Mouse (Mus musculus) layer of hippocampus, adult 18-20 months (tissue): ENCODE measurements around the gene Cox19. TPM values are rescaled to one million over a fixed set of nuclear protein-coding genes. Genes with fewer than 3 reads are reported as not detected.
"Not testable (repeated sequence)": the region's sequence is repeated elsewhere in the genome, so short reads cannot be mapped to it uniquely, and the experiment has no call there.

Experiments used
- DNase-seq, 2 experiments: peaks; one replicate each; pipeline ENCODE4 v3.0.0; 2022; ENCODE audit warnings: low spot score in 2 of 2
- total RNA-seq, 2 experiments: library from RNA; stranded (reverse); gene quantifications; 2 replicates each; pipeline ENCODE4 v1.2.3; 2021

Cox19 gene
- total RNA-seq, 2 experiments from 2014 or later, result 65.3 to 71.1 TPM

DNA sequence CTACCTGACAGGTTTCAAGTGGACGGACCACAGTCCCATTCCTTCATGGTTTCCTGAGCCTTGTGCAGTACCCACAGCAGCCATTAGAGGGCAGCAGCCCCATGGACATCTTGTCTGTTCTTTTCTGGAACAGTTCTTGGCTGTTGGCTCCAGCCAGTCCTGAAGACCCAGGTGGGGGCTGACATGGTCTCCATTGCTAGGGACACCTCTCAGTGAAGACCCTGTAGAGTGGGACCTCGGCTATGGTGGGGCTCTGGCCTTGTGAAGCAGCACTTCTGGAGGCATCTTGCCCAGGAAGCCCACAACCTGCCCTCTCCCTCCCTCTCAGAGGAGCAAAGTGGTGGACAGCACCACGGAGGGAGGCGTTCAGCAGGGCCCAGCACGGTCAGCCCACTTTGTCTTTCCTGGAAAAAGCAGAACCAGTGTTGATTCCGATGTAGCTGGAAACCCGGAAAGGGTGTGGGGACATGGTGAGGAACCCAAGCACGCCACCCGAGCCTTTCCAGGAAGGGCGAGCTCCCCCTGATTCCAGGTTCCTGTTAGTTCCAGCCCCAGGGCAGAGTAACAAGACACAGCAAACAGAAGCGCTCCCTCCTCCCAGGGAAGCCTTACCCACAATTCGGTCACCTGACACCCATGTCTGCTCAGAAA is 13.2 kb upstream of the Cox19 start:
- peak; percentile 76 to 95 for DNase-seq

DNA sequence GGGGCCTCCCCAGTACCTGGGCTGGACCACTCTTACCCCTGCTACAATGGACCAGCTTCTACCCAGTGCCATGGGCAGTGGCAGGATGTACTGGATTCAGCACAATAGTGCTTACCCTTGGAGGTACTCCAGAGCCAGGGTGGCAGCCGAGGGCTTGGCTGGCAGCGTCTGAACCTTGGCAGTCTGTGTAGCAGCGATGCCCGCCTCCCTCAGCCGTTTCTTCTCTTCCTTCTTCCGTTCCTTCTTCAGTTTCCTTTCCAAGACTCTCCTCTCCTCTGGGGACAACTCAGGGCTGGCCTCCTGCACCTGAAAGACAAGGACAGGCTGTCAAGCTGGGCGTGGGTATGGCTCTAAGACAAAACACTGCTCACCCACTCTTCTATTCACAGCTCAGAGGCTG is 12.6 kb upstream of the Cox19 start:
- DNase-seq, result no peak

DNA sequence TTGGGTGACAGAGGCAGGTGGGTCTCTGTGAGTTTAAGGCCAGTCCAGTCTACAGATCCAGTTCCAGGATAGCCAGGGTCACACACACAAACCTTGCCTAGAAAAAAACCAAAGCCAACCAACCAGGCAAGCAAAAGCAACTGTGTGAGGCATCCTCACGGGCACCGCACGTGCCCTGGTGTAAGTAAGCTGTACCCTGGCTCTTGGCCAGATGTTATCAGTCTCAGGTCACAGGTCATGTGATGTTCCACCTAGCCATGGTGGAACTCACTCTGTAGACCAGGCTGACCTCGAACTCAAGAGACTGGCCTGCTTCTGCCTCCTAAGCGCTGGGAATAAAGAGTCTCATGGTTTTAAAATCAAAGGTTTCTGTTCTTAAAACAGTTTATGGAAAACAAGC is 8.0 kb upstream of the Cox19 start:
- no peak for DNase-seq

DNA sequence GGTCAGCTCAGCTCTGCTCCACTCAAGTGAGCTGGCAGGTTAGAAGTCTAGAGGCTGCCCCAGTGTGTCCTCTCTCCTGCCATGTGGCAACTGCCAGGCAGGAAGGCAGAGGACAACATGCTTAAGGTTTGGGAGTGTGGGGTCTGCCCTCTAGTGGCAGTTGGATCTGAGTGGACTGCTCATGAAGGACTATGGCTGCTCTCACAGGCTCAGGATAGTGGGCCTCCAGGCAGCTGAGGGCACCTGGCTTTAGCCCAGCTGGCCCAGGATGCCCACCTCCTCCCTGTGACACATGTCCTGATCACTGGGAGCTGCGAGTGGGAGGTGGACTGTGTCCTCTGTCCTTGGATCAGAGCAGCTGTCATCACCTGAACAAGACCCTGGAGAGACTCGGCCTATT is 7.4 kb upstream of the Cox19 start:
- no peak for DNase-seq

DNA sequence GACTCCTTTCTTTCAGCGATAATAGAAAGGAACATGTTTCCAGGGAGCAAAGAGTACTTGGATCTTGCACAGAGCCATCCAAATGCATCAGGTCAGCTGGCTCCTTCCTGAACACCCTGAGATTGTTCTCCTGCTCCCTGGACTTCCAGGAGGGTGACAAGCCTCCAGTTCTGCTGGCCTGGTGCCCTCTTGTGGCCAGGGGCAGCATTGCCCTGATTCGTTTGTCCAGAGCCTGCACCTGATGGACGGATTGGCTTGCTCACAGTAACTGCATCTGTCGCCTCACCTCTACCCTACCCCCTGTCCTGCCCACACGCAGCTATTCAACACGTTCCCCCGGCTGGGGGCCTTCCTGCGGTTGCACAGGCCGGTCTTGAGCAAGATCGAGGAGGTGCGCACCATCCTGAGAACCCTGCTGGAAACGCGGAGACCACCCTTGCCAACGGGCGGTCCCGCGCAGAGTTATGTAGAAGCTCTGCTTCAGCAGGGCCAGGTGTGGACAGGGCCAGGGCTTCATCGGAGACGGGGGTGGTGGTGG is 4.1 kb upstream of the Cox19 start:
- peak; percentile 61 to 86 for DNase-seq

DNA sequence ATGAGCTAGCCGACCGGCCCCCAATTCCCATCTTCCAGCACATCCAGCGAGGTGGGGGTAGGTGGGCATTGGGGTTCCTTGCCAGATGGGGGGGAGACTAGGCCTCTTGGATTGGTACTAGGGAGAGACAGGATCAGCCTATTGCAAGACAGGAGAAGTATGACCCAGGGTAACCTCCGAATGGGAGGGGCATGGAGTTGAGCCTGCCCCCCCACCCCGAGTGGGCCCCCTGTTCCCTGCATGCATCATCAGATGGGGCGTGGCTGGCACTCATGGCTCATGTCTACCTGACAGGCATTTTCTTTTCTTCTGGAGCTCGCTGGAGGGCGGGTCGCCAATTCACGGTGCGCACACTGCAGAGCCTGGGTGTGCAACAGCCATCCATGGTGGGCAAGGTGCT is 2.7 kb upstream of the Cox19 start:
- no peak for DNase-seq

DNA sequence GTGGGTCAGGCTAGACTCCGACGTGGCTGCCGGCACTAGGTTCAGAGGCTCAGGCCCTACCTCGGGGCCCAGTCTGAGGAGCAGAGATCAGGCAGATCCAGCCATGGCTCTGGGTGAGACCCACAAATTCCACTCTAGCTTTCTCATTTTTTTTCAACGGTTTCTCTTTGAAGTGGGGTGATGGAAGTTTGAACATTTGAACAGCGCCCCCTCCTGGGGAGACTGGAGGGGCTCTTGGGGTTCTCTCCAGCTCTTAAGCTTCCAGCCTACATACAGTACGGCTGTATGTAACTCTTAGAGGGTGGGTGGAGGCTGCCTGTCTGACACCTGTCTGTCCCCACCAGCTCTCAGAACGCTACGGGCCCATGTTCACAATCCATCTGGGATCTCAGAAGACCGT is 2.3 kb upstream of the Cox19 start:
- DNase-seq, result no peak

DNA sequence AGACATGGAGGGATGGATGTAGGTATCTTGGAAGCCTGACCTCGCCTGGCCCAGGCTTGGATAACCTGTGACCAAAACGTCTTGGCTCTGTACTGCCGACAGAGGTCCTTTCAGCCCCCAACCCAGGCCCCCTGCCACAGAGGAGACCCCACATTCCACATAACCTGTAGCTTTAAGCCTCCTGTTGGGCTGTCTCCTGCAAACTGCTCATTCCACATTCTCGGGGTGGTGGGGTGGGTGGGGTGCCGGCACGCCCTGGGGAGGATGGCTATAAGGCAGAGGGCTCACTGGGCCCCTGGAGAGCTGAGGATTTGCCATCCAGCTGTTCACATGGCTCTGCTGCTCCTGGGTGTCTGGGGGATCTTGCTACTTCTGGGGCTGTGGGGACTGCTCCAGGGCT is 1.1 kb upstream of the Cox19 start, which contains the start of gene Cyp2w1:
TSS of gene Cyp2w1 (plus strand) at position 301 of the 400 bp plus-strand sequence.
- no peak for DNase-seq

DNA sequence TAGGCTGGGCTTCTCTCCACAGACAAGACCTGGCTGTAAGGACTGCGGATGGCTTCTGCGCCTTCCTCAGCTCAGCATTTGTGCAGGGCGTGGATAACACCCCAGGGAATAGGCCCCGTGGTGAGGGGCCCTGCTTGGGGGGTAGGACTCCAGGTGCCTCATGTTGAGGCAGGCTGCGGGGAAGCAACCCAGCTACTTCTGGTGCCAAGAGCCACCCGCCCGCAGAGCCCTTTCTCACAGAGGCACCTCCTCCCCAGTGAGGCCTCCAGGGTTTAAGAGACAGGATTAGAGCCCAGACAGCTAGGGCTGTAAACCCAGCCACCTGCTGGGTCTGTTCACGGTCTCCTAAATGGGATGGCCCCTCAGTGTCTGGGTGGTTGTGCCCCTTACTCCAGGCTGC is 410 bp upstream of the Cox19 start:
- no peak for DNase-seq

DNA sequence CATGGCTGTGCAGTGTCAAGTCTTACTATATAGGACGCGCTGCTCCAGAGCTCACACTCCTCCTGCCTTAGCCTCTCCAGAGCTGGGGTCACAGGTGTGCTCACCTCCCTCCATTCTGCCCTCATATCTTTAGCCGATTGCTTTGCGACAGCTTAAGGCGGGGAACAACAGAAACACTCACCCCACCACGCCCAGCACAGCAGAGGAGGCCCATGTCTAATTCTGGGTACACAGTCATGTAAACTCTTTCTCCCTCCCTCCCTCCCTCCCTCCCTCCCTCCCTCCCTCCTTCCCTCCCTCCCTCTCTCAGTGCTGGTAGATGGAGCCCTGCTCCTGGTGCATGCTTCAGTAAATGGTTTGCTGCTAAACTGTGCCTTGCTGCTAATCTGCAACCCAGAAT is 1.5 kb downstream of the Cox19 start:
- DNase-seq, result no peak

DNA sequence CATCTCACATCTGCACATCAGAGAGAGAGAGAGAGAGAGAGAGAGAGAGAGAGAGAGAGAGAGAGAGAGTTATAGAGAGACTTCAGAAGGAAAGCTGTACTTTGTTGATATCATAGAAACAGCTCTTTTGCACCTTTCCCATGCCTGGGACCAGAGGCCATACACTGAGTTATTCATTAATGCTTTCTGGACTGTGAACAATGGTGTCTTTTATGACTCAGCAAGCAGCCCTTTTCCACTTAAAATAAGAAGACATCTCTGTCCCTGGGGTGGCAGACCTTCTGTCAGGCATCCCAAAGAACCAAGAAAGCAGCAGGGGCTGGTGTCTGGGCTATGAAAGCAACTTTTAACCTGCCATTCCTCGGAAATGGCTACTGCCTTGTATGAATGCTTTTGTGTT is 4.0 kb downstream of the Cox19 start:
- DNase-seq, result no peak

DNA sequence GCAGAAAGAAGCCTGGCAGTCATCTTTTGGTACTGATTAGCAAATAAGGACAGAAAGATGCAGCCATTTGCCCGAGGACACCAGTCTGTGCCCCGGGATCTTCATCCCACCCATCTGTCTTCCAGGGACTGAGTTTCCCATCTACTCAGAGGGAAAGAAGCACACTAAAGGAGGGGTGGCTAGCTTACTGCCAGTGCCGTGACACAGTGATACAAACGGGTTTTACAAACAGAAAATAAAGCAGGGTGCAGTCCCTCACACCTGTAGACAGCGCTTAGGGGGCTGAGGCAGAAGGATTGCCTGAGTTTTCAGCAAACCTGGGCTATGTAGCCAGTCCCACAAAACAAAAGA is 5.9 kb downstream of the Cox19 start:
- DNase-seq, result no peak

DNA sequence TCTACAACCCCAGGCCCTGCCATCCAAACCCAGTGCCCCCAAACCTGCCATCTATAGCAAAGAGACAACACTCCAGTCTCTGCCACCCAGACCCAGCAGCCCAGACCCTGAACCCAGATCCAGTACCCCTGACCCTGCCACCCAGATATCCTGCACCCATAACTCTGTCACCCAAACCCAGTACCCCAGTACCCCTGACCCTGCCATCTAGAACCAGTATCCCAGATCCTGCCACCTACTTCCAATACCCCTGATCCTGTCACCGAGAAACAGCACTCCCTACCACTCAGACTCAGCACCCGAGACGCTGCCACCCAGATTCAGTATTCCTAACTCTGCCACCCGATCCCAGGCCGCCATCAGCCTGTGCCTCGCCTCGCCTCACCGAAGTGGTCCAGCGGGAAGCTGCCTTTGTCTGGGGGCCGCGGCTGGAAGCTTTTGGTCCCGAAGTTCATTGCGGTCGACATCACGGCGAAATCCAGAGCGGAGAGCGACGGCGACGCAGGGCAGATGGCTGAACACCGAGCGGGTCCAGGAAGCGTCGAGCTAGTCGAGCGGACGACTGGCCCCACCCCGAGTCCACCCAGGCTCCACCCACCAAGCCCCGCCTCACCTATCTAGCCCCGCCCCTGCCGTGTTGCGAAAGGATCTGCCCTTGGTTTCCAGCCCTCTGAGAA is 6.4 kb downstream of the Cox19 start:
- peak; percentile 92 to 95 for DNase-seq

DNA sequence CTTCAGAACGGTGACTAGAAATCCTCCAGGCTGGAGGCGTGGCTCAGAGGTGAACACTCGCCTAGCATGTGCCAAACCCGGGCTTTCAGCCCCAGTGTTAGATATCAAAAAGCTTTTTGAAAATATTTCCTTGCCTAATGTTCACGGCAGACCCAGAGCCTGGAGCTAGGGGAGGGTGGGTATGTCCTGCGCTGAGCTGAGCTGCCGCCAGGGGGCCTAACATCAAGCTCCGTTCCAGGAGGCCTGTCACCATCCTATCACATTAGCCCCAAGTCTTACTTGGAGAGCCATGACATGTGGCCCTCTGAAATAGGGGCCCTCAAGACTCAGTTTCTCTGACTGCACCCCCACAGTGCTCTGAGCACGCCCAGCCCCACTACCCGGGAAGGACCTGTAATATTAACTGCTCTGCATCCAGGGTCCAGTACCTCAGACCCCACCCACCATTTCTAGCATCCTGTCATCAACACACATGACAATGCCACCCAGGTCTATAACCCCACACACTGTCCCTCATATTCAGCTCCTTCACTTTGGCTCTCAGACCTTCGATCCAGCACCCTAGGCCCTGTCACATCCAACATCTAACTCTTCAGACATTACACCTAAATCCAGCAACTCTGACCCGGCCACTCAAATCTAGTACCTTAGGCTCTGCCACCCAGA is 7.1 kb downstream of the Cox19 start:
- peak; percentile 64 to 82 for DNase-seq

DNA sequence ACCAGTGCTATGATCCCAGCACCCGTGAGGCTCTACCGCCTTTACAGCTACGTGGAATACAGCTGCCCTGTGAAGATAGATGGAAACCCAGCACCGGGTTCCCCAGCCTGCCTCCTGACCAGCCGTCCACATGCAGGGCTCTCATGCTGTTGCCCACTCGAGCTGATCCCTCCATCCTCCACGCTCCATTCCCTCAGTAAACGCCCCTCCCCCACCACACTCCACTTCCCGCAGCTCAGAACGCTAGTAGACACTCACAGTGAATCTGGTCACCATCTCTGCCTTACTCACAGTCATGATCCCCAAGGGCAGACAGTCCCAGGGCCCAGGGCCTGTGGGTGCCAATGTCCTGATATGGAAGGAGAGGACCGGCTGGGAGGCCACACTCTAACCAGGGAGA is 12.3 kb downstream of the Cox19 start:
- no peak for DNase-seq

DNA sequence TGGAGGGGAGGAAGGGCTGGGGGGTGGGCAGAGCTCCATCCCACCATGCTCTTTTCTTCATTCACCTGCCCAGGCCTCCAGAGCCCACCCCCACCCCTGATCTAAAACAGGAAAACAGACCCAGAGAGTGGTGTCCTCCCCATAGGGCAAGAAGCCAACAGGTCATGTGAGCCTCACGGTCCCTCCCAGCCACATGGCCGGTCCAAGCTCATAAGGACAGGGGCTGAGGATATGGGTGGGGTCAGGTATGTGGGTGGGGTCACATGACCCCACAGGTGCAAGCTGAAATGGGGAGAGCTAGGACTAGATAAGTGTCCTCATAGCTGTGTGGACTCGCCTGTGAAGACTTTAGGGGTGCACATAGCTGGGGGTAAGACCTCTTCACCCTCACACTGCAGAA is 12.8 kb downstream of the Cox19 start:
- DNase-seq, result no peak

DNA sequence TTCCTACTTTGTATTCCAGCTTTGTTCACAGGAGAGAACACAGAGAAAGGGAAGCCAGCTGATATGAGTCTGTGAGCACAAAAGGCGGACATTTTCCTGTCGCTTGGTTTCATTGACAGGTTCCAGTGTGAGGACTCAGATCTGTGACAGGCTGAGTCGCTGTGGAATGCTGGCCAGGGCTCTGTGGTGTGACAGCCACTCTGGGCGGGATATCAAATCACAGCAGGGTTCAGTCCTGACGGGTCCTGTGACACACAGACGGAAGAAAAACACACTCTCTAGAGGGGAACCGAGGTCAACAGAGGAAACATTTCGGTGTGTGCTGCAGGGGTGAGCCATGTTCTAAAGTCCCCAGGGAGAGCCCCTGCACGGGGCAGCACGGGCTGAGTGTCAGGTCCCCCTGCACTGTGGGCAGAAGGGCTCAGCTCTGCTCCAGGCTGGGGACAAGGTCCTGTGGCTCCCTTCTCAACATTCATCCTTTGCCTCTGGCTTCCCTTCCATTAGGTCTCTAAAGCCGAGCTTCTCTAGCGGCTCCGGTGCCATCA is 13.3 kb downstream of the Cox19 start:
- no peak for DNase-seq

DNA sequence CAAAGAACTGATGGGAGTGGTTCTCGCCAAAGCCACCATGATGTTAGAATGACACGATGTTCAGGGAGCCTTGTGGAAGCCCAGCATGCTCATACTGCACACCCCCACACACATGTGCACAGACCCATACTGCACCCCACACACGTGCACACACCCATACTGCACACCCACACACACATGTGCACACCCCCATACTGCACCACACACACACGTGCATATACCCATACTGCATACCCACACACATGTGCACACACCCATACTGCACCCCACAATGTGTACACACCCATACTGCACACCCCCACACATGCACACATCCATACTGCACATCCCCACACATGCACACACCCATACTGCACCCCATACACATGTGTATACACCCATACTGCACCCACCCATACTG is 15.6 kb downstream of the Cox19 start:
- DNase-seq, result no peak

DNA sequence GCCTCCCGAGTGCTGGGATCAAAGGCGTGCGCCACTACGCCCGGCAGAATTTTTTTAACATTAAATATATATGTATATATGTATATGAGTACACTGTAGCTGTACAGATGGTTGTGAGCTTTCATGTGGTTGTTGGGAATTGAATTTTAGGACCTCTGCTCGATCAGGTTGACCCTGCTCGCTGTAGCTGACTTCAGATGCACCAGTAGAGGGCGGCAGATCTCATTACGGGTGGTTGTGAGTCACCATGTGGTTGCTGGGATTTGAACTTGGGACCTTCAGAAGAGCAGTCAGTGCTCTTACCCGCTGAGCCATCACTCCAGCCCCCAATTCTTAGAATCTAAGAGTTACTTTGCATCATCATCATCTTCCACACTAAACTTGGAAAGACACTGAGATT is 16.8 kb downstream of the Cox19 start:
- not testable (repeated sequence) for DNase-seq

DNA sequence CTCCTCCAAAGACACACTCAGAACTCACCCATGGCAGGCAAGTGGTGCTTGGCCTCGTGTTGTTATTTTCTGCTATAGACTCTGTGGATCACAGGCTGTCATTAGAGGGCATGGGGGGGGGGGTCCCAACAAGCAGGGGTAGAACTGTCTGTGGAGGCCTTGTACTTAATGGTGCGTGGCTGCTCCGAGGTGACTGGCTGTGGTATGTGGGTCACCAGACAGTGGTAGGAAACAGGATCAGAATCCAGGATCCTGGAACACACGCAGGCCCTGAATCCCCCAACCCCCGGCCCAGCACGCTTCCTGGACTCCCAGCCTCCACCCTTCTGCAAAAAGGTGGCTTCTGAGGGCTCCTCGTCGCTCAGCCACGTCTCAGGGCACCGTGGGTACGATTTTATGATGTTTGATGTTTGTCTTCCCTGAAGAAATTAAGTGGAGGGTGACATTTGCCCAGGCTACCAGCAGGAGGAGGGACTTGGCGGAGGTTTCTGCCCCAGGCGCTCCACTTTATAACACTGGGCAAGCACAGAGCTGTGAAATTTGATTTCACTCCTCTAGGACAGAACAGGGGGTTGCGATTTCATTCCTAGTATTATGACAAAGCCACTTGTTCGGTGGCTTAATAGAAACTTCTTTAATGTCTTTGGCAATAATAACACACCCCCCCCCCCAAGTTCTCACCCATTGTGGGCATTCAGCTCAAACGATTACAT is 17.8 kb downstream of the Cox19 start:
- DNase-seq, result no peak

DNA sequence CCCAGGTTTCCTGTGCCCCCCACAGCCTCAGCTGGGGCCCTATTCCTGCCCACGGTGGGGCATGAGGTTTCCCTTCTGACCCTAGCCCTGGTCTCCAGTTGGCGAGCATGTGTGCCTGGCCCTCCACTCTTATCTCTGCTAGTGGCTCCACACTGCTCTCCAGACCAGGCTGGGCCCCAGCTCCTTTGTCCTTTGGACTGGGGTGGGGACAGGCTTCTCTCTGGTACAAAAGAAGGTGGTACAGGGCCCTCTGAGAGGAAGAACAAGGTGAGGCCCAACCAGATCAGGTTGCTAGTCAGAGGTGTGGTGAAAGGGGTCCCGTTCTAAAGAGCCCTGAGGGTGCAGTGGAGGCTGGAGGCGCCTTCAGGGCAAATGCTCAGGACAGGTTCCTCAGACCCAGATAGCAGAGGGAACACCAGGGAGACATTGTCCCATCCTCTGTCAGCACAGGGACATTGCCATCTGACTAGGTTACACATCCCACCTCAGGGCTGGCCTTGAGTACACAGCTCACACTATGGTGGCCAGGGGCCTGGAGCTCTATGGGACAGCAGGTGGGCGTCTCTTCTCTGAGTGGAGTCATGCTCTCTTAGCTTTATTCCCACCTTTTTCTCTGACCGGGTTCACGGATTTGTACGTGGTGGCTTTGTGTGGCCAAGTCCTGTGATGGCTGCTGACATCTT is 18.5 kb downstream of the Cox19 start:
- no peak for DNase-seq
